Mouse (Mus musculus) olfactory bulb, adult 2 months (tissue): ENCODE results near the gene Tcte2. TPM values are rescaled to one million over a fixed set of nuclear protein-coding genes. Genes with fewer than 3 reads are reported as not detected.
"Not testable (repeated sequence)": the region's sequence is repeated elsewhere in the genome, so short reads cannot be mapped to it uniquely, and the experiment has no call there.

ENCODE experiments used
- H3K27ac ChIP-seq: fragments of 200-500 bp; 2 replicates; pipeline ENCODE4 v1.5.1; 2012; ENCODE audit warnings: low read depth, low read length; ENCODE audit not compliant: insufficient read depth
- H3K4me1 ChIP-seq: fragments of 200-500 bp; 2 replicates; pipeline ENCODE4 v1.6.1; 2012; ENCODE audit warnings: low read length; ENCODE audit not compliant: control insufficient read depth, insufficient read depth
- H3K4me3 ChIP-seq: fragments of 200-500 bp; 2 replicates; pipeline ENCODE4 v1.5.1; 2012; ENCODE audit warnings: mild to moderate bottlenecking, low read depth, low read length, moderate library complexity; ENCODE audit not compliant: insufficient read depth
- CTCF ChIP-seq: fragments of 200-500 bp; IDR thresholded peaks from 2 replicates; pipeline ENCODE4 v1.5.1; 2012; ENCODE audit warnings: low read depth, mild to moderate bottlenecking, low read length, moderate library complexity; ENCODE audit not compliant: insufficient read depth
- POLR2A ChIP-seq: fragments of 200-500 bp; IDR thresholded peaks from 2 replicates; pipeline ENCODE4 v1.6.1; 2012; ENCODE audit warnings: mild to moderate bottlenecking, low read depth, low read length, moderate library complexity; ENCODE audit not compliant: insufficient read depth
- WGBS: fragments of 180-500 bp; shearing (Covaris S2); methylation state at CpG from one replicate; pipeline ENCODE4 v1.1.7; 2018; 5-methylcytosine and 5-hydroxymethylcytosine counted together
- polyA plus RNA-seq: library from polyadenylated mRNA; stranded (reverse); fragments of >200 nt; gene quantifications from 2 replicates; pipeline ENCODE4 v1.2.4, GENCODE M21; 2012; ENCODE audit warnings: low replicate concordance; ENCODE audit not compliant: missing spikeins, insufficient read depth, insufficient read length

Gene Tcte2
- polyA plus RNA-seq, 1 experiment: not detected

DNA sequence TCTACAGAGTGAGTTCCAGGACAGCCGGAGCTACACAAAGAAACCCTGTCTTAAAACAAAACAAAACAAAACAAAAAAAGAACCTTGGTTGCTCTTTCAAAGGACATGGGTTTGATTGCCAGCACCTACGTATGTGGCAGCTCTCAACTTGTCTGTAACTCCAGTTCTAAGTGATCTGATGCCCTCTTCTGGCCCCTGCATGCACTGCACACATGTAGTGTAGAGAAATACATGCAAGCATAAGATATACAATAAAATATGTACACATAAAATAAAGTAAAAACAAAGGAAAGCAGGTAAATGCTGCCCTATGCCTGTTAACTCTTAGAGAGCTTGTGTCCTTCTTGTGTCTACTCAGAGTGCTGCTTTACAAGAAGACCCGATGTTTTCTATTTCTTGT is 7.6 kb upstream of the Tcte2 start:
- TF ChIP-seq CTCF (no peak), POLR2A (no peak)
- no peak overlapping the region for H3K4me3 ChIP-seq
- WGBS: 90% methylated on average over 3 of the region's 3 CpGs
- H3K27ac ChIP-seq: no peak overlapping the region
- H3K4me1 ChIP-seq: peaks cover 3% of the 10 kb centered on the region; the same call in 1 of the 2 replicates

DNA sequence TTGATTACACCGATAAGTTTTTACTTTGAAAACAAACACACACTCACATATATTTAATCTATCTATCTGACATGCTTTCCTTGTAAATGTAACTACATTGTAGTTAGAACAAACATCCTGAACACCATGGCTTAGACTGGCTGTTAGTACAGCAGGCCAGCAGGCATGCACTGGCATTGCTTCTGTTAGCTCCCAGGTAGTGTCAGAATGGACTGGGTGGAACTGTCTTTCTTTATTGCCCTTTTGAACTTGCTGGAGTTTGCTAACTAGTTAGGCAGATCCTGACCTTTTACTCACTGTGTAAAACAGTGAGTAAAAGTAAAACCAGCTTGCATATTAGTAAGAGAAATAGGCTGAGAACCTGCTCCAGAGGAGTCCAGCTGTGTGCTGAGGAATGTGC is 6.9 kb upstream of the Tcte2 start:
- TF ChIP-seq POLR2A (no peak), CTCF (no peak)
- peaks cover 3% of the 10 kb centered on the region; the same call in 1 of the 2 replicates for H3K4me1 ChIP-seq
- 93% methylated on average over 1 of the region's 1 CpGs for WGBS
- no peak overlapping the region for H3K4me3 ChIP-seq
- H3K27ac ChIP-seq: no peak overlapping the region

DNA sequence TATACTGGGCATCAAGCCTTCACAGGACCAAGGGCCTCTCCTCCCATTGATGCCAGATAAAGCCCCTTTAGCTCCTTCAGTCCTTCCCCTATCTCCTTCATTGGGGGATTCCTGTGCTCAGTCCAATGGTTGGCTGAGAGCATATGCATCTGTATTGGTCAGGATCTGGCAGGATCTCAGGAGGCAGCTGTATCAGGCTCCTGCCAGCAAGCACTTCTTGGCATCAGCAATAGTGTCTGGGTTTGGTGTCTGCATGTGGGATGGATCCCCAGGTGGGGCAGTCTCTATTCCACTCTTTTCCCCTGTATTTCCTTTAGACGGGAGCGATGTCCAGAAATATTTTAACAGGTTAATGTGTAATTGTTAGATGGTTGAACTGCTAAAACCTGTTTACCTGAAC is 3.3 kb upstream of the Tcte2 start:
- H3K4me3 ChIP-seq, H3K27ac ChIP-seq, H3K4me1 ChIP-seq: not testable (repeated sequence)
- 75% methylated on average over 2 of the region's 2 CpGs for WGBS

DNA sequence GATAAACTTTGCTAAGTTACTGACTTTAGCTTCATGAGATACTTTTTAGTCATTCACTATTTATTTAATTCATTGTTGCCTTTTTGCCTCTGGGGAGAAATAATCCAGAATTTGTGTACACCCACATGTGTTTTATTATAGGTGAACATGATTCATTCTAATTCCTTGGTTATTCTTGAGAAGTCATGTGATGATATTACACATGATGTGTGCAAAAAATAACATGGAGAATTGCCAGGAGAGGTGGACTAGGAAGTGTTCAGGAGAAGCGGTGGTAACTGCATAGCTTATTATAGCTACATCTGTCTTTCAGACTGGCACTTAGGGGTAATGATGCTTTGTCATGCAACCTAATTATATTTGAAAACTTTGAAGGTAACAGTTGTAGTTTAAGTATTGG is 2.2 kb upstream of the Tcte2 start:
- Histone ChIP-seq H3K4me3 (no peak overlapping the region), H3K27ac (no peak overlapping the region), H3K4me1 (no peaks in the 10 kb centered on the region)
- 68% methylated on average over 1 of the region's 1 CpGs for WGBS
- TF ChIP-seq POLR2A: no peak
- TF ChIP-seq CTCF: no peak

DNA sequence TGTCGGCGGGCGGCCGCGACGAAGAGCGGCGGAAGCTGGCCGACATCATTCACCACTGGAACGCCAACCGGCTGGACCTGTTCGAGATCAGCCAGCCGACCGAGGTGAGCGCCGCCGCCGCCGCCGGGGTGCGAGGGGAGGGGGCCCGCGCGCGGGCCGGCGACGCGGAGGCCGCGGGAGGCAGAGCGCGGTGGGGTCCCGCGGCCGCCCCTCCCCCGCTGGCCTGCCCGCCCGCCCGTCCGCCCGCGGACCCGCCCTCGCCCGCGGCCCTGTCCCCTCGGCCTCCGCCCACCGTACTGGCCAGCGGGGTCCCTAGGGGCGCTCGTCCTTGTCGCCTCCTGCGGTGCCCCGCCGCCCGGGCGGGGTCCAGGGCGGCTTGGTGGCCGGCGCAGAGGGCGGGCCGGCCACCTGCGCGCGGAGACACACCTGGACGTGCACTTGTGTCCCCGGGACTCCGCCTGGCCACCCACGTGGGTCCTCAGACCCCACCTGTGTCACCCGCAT is 898 bp downstream of the Tcte2 start:
- Histone ChIP-seq H3K4me3 (peak overlapping the region; percentile 76), H3K27ac (peak overlapping the region; percentile 54; the same call in 1 of the 2 replicates), H3K4me1 (no peaks in the 10 kb centered on the region)
- TF ChIP-seq POLR2A: no peak
- TF ChIP-seq CTCF: no peak
- 3% methylated on average over 66 of the region's 72 CpGs for WGBS

DNA sequence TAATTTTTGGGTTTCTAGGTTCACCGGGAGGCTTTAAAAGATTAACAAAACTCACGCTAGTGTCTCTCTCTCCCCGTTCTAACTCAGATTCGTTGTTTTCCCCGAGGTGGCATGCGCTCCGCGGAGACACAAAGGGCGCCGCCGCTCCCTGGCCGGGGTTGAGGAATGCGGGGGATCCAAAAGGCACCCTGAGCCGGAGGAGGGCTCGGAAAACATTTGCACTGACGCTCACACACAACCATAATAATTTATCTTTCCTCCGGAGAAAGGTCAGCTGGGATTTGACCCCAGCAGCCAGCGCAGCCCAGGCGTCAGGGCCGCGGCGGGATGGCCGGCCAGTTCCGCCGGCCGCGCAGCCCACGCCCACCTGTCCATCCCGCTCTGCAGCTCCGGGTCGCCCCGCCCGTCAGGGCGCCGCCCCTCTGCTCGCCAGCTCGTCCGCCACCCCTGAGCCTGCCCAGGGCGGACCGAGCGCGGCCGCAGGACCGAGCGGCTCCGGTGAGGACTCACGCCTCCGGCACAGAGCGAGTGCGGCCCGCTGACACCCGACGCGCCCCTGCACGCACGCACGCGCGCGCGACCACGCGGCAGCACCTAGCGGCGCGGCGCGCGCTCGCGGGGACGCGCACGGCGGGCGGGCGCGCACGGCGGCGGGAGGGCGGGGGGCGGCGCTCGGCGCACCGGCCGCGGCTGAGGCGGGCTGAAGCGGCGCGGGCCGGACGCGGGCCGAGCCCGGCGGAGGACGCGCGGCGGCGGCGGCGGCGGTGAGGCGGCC is 1.6 kb downstream of the Tcte2 start, which contains the start of gene Afdn:
Afdn (plus strand) TSS at position 687 of the 775 bp plus-strand sequence.
- Histone ChIP-seq H3K27ac (peak within 1 kb of the TSS; percentile 84), H3K4me1 (no peaks in the 10 kb centered on the region), H3K4me3 (peak within 1 kb of the TSS; percentile 76)
- WGBS: 18% methylated on average over 108 of the region's 108 CpGs
- TF ChIP-seq CTCF (no peak), POLR2A (peak; percentile 89)

DNA sequence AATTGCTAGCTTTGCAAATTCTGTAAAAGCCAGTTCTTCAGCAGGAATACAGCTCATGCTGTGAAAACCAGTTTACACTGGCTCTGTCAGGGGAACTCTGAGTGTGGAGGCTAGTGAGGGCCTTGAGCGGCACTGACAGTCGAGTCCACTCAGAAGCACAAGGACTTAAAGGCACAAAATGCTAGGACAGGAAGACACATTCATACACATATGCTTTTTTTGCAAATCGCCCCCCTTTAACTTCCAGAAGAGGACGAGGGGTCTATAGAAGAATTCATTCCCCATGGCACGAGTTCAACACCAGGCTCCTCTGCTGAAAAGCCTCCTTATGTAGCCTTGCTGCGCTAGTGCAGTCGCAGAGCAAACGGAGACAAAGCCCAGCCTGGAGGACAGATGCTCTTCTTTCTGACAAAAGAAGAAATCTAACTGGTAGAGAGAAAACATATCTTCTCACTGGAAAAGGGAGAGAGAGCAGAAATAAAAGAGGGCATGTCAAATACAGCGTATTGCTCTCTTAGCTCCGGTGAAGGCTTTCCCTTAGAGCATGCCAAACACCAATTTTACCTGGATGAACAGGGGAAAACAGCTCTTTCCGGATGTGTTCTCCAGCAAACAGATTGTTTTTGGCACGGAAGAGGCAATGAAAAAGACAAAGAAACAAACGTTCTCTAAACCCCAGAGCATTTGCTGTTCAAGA is 2.3 kb downstream of the Tcte2 start:
- 6% methylated on average over 13 of the region's 13 CpGs for WGBS
- peak overlapping the region; percentile 76 for H3K4me3 ChIP-seq
- H3K27ac ChIP-seq: peak overlapping the region; percentile 84
- H3K4me1 ChIP-seq: no peaks in the 10 kb centered on the region
- no peak for TF ChIP-seq CTCF

DNA sequence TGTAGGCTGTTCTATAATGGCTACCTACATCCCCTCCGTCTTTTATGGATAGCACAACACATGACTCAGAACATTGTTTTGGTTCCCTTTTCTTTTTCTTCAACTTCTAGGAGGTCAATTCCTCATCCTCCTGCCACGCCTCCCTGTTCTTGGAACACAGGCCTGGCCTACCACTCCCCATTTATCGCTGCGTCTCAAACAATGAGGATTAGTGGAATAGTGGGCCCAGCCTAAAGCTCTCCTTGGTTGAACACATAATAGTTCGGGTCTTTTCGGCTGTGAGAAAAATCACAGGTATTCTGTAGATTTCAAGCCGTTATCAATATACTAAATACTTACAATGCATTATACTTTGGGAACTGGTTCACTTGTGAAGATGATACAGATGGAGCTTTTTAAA is 3.0 kb downstream of the Tcte2 start:
- no peaks in the 10 kb centered on the region for H3K4me1 ChIP-seq
- H3K4me3 ChIP-seq: 0 out of 2 replicates have a peak overlapping the region, but pooled peaks have one; percentile 21
- WGBS: 34% methylated on average over 7 of the region's 7 CpGs
- peak overlapping the region; percentile 84; the same call in 1 of the 2 replicates for H3K27ac ChIP-seq
- TF ChIP-seq POLR2A (no peak), CTCF (no peak)

DNA sequence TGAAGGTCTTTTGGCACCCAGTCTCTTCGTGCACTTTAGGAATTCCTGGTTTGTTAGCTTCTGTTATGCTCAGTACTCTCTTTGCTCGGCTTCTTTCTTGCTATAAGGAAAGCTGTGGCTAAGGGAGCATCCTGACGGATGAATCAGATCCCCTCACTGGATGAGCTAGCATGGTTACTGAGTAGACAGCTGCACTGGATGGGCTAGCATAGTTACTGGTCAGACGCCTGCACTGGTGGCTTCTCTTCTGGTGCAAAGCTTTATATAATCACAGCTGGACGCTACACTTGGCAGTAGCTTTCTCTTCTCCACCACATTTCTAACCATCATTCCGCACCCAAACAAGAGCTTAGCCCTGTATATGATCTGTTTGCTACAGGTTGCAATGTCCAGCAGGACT is 6.7 kb downstream of the Tcte2 start:
- no peak for TF ChIP-seq POLR2A
- TF ChIP-seq CTCF: no peak

More for the DNA sequence above, 6.7 kb downstream of the Tcte2 start:
- no peak overlapping the region for H3K4me3 ChIP-seq
- WGBS: 62% methylated on average over 6 of the region's 6 CpGs
- H3K4me1 ChIP-seq: no peaks in the 10 kb centered on the region
- H3K27ac ChIP-seq: no peak overlapping the region
